Mouse (Mus musculus) urinary bladder, postnatal 36 days (tissue): Measurements from ENCODE around the gene Tspo.
A peak's percentile ranks its signal among the peaks of the same experiment; 100 is the strongest.

ENCODE experiments used
- DNase-seq, 2 experiments: peaks; one replicate each; pipeline ENCODE4 v3.0.0; 2022; ENCODE audit warnings: low spot score in 2 of 2, mixed read lengths in 1 of 2

The Tspo gene

DNA sequence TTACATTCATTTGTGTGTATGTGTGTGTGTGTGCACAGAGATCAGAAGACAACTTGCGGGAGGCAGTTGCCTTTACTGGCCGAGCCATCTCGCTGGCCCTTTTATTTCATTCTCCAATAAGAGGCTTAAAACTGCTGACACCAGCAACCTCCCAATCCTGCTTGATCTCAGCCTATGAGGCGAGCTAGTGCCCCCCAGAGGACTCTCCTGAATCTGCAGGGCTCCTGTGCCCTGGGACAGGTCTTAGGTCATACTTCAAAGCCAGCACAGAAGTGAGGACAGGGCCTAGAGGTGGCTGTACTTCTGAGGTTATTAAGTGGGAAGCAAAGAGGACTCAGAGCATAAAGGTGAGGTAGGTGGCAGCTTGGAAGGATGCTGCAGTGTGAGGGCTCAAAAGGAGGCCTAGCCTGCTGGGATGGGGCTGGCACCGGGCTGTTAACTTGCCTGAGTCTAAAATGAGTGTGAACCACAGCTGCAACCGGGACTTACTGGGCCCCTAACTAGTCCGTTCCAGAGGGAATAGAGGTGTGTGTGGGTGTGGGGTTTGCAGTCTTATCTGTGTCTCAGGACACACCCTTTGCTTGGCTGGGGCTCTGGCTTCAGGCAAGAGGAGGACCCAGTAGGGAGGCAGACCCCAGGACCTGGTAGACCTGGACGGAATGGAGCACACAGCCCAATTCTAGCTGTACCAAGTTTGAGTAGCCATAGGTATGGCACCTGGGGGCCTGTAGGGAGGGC lies 20.2 kb downstream of the Tspo start:
- peak; percentile 38 to 58 for DNase-seq

- DNase-seq = no peak
These were observed 21.4 kb downstream of the Tspo start for GRCm38 (mm10) chr15:83584741-83585220.

GRCm38 (mm10) chr15:83590841-83591240 lies 27.4 kb downstream of the Tspo start:
- DNase-seq = no peak

DNA sequence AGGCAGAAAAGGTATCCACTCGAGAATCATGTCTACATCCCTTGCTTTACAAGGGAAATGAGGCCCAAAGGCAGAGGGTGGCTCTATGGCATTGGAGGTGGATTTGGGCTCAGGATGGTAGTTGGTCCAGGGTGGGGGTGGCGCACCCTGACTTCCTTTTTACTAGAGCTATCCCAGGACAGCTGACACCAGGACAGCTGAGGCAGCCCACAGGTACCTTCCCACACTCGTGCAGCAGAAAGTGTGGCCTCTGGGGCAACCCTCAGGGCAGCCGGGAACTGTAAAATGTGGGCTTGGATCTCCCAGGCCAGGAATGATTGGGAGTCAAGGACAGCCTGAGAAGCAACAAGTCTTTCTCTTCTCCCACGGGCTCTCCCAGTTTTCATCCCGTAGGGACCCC lies 28.4 kb downstream of the Tspo start:
- no peak for DNase-seq

GRCm38 (mm10) chr15:83592260-83593188 lies 29.1 kb downstream of the Tspo start:
- DNase-seq = no peak

DNA sequence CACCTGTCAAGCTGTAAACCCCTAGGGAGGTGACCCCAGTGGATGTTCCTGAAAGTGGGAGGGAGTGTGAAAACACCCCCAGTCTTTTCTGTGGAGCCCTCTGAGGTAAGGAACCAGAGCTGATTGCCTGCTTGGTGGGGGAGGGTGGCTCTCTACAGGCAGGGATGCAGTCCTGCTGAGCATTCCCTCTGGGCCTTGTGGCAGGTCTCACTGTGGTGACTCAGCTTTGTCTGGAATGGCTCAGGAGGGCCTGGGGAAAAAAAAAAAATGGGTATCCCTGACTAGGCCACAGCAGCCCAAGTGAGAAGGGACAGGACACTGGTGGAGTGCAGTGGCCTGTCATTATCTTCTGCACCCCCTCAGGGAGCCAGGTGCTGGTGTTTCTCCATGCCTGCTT lies 29.8 kb downstream of the Tspo start:
- DNase-seq = no peak

DNA sequence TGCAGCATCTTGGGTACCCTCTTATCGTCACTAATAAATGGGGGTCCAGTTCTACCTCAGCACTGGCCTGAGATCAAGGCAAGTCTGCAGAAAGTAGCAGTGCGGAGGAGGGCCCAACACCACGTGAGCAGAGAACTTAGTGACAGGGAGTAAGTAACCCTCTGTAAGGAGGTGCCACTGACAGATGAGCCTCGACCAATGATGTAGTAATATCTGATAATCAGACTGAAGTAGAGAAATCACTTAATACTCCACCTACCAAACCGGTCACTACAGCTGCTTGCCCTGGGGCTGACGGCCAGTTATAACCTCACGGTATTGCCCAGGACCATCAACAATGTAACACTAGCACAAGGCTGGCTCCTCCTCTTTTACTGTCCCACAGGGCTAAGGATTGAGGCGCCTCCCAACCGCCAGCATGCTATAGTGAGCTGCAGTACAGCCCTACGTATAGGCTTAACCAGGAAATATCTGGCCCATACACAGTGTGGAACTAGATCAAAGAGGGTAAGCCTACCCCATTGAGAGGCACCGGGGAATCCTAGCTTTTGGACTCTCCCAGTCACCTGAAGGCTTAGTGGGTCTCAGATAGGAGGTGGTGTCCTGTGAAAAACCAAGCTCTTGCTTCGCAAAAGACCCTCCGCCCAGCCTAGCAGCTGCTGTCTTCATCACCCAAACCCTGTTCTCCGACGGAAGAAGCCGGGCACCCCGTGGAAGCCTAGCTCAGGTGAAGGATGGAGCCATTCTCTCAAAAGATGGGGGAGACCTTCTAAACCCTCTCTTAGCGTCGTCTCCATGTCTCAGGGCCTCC lies 30.5 kb downstream of the Tspo start:
- no peak for DNase-seq

DNA sequence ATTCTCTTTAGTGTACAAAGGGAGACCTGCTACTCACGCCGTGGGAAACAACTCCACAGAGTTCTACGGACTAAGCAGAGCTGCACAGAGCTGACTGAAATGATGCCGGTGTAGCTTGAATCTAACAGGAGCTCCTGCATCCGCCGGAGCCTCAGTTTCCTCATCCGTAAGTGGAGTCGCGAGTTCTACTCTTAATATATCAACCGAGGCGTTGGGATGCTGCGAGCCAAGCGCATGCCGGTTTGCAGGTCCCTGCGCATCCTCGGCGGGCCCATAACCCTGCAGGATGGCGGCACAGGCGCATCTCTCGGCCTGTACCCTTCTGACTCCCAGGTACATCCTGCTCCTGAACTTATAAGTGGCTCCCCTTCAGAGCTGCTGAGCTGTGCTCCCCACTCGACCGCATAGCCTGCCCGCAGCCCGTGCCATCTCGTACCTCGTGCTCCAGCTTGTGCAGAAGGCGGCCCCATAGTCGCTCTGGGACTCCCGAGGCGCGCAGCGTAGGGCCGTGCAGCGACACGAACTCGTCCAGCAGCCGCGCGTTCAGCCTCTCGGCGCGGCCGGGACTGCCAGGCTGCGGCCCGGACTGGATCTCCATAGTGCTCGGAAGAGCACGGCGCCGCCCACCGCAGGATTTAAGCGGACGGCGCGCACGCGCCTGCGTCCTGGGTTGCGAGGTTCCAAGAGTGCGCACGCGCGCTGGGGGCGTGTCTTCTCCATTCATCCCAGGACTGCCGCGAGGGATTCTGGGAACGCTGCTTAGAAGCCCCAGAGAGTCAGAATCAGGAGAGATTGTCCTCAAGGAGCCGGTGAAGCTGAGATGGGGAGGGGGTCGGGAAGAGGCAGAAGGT lies 31.3 kb downstream of the Tspo start, which contains the start of gene Ttll12:
Gene Ttll12, minus strand, starts transcription at position 645 of the 851 bp plus-strand sequence.
- peak; percentile 88 to 94 for DNase-seq

DNA sequence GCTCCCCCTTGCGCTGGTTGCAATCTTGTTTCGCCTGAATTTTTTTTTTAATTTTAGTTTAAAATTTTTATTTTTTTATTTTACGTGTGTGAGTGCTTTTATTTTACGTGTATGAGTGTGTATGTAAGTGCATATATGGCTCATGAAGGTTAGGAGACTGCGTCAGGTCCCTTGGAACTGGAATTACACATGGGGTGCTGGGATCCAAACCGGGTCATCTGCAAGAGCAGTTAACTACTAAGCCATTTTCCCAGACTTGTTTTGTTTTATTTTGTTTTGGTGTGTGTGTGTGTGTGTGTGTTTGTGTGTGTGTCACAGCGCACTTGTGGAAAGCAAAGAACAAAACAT lies 31.9 kb downstream of the Tspo start:
- DNase-seq = no peak

GRCm38 (mm10) chr15:83596833-83597232 lies 33.4 kb downstream of the Tspo start:
- DNase-seq = no peak

DNA sequence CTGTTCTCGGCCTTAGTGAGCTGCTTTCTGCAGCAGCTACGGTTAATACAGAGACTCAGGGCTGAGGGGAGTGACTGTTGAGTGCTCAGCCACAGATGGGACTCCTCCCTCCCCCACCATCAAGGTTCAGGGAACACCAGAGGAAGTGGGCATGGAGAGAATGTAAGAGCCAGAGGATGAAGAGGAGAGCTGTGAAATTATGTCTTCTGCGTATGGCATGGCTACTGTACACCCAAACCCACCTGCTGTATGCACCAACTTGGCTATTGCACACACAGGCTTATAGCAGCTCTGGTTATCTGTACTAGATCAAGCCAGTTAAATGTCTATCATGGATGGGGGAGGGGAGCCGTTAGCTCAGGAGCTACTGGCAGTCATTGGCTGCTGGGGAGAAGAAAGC lies 37.8 kb downstream of the Tspo start:
- DNase-seq = no peak

DNA sequence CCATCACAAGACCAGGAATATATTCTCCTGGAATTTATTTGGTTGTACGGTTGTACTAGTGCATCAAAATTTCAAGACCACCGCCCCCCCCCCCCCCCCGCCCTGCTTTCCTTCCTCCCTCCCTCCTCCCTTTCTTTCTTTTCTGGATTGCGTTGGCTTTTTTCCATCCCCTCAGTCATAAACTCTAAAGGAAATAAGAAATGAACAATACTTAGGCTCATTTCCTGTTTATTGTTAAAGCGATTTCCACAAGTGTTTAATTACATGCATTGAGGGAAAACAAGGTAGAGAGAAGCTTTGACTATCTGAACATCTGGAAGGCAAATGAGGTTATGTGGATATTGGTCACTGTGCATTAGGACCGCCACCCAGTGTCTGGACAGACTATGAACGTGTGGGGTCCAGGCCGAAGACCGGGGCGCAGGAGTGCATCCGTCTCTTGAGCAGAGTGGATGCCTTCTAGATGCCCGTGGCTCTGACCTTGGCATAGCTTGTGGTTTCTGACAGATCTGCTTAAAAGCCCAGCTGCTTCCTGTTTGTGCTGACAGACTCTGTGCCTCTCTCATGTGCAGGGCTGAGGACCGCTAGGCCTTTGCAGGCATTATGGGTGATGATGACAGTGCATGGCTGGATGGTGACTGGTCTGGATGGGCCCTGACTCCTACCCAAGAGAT lies 39.1 kb downstream of the Tspo start:
- DNase-seq = no peak

- DNase-seq = no peak
These were observed 39.6 kb downstream of the Tspo start for GRCm38 (mm10) chr15:83603046-83603396.

- DNase-seq = no peak
These were observed 40.0 kb downstream of the Tspo start for GRCm38 (mm10) chr15:83603426-83603825.

DNA sequence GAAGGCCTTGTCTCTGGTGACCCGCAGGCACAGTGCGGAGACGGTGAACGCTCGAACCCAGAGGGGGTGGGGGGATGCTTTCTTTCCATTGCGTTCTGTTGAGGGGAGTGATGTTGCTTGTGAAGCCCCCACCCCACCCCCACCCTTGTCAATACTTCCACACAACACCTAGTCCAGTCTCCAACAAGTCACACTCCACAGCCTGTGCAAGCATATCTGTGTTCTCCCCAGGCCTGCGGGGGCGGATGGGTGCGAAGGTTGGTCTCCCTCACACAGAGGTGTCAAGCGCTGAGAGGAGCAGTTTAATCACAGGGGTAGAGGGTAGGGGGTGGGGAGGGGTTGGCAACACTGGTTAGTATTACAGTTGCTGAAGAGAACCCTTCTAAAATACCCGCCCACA lies 42.8 kb downstream of the Tspo start:
- DNase-seq = no peak

DNA sequence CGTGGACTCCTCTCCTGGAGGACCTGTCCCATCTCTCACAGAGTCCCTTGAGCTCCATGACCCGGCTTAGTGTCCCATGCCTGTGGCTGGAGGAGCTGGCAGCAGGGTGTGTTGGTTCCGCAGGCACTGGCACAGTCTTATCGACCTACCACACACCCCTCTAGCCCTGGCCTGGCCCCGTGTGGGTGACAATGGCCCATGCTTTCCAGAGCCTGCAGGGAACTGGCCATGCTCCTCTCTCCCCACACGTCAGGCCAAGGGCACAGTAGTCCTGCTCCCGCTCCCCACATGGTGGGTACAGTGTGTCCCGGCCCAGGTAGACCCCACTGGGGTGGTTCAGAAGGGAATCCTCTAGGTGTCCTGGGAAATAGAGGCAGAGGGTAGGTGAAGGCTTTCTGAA lies 43.3 kb downstream of the Tspo start:
- no peak for DNase-seq

GRCm38 (mm10) chr15:83607115-83607802 lies 43.9 kb downstream of the Tspo start:
- DNase-seq = peak; percentile 47 to 66

DNA sequence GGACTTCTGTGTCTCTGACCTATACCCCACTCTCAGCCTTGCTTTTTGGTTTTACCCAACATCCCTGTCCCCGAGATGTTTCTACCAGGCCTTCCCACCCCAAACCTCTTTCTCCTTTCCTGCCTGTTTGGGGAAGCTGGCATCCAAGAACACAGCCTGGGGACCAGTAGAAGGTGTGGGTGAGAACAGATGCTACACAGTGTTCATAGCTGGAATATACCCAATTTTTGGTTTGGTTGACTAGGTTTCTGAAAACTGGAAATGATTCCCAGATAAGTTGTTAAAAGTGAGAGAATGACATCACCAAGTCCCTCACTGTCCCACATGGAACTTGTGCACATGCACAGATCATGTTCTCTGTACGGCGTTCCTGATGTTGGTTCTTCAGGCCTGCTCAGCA lies 51.9 kb downstream of the Tspo start:
- DNase-seq = no peak
